In the genomic region with DNA sequence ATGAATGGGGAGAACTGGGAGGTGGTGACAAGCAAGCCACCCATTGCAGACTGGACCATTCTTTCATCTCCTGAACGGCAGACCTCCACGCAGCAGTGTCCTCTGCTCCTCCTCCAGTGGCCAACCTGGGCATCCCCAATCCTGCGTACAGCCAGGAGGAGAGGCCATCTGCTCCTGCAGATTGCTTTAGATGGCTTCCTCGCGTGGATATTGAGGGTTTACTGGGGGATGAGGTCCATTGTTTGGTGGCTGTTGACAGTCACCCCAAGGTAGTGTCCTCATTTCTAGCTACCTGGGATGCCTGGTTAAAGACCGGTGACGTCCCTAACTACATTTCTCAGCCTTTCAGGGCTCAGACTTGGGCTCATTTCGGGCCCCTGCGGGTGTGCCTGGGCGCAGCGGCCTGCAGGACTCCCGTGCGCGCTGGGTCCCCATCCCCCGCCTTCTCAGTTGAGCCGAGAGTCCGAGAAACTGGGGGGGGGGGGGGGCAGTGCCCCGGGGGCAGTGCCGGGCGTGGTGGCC, we compare ENCODE assay signal across 8 mouse cellular contexts. TPM values are rescaled to one million over a fixed set of nuclear protein-coding genes. Genes with fewer than 3 reads are reported as not detected.
DNase-seq lines count a peak whose midpoint lies in the region; ATAC-seq and TF ChIP-seq lines count a peak whose summit lies in the region.

No protein-coding gene starts in this region.

- no peaks in the 10 kb centered on the region for H3K36me3 ChIP-seq in hindbrain, embryonic 14.5 days (replicated peaks; ENCODE audit: control insufficient read depth, insufficient read depth)
- H3K36me3 ChIP-seq in midbrain, postnatal 0 days (ENCODE audit: insufficient read depth, low read length) = no peaks in the 10 kb centered on the region

- H3K9ac ChIP-seq in hindbrain, embryonic 14.5 days = peak overlapping the region; percentile 80
- H3K9ac ChIP-seq in midbrain, postnatal 0 days (replicated peaks; ENCODE audit: low read length, poor library complexity, severe bottlenecking) = peak overlapping the region; percentile 65

- H3K9me3 ChIP-seq in hindbrain, embryonic 14.5 days (ENCODE audit: control insufficient read depth, low read length) = no peaks in the 10 kb centered on the region
- H3K9me3 ChIP-seq in midbrain, postnatal 0 days (ENCODE audit: low read length) = no peaks in the 10 kb centered on the region

- peak in 1 of 2 experiments; percentile 29 for DNase-seq in layer of hippocampus, adult 2 months (ENCODE audit: low spot score in 2 of 2)
- no peak for DNase-seq in layer of hippocampus, adult 8-10 months (ENCODE audit: low spot score in 2 of 2)
- DNase-seq in cerebellum, postnatal 25 days = peak; percentile 78 to 80
- DNase-seq in hindbrain, embryonic 14.5 days (ENCODE audit: low spot score) = no peak
- DNase-seq in midbrain, postnatal 0 days (ENCODE audit: low spot score) = peak; percentile 26
- no peak for DNase-seq in adrenal gland, postnatal 36 days
- DNase-seq in layer of hippocampus, adult 9-10 months (ENCODE audit: low spot score) = no peak
- no peak for DNase-seq in kidney, postnatal 10 days

- H3K27ac ChIP-seq in layer of hippocampus, adult 2 months = peak overlapping the region; percentile 92
- no peak overlapping the region; the same call in 1 of the 2 replicates for H3K27ac ChIP-seq in hindbrain, embryonic 14.5 days
- H3K27ac ChIP-seq in midbrain, postnatal 0 days (ENCODE audit: low read depth, low read length) = peak overlapping the region; percentile 57

- H3K27me3 ChIP-seq in hindbrain, embryonic 14.5 days (ENCODE audit: control insufficient read depth, insufficient read depth, low read length) = no peaks in the 10 kb centered on the region
- H3K27me3 ChIP-seq in midbrain, postnatal 0 days (ENCODE audit: insufficient read depth, low read length) = no peaks in the 10 kb centered on the region

- H3K4me1 ChIP-seq in hindbrain, embryonic 14.5 days (replicated peaks; ENCODE audit: control insufficient read depth, insufficient read depth, low read length) = peaks cover 20% of the 10 kb centered on the region
- H3K4me1 ChIP-seq in midbrain, postnatal 0 days (ENCODE audit: insufficient read depth, low read length) = peaks cover 6% of the 10 kb centered on the region

- TF ChIP-seq CTCF in layer of hippocampus, adult 2 months (conservative IDR thresholded peaks at IDR 0.05) = no peak
- TF ChIP-seq CTCF in midbrain, postnatal 0 days (IDR thresholded peaks at IDR 0.05) = no peak

- peak; percentile 1; the same call in 1 of the 2 replicates for ATAC-seq in hindbrain, embryonic 14.5 days (ENCODE audit: low FRiP score)
- peak; percentile 36 for ATAC-seq in midbrain, postnatal 0 days (ENCODE audit: low FRiP score)

- WGBS in hindbrain, embryonic 14.5 days = 4% methylated on average over 20 of the region's 20 CpGs
- WGBS in midbrain, postnatal 0 days = 4% methylated on average over 17 of the region's 20 CpGs

- H3K4me2 ChIP-seq in hindbrain, embryonic 14.5 days (replicated peaks) = peak overlapping the region; percentile 97
- H3K4me2 ChIP-seq in midbrain, postnatal 0 days (ENCODE audit: low read depth, low read length, poor library complexity, severe bottlenecking) = peak overlapping the region; percentile 70

- H3K4me3 ChIP-seq in layer of hippocampus, adult 2 months = peak overlapping the region; percentile 87
- H3K4me3 ChIP-seq in hindbrain, embryonic 14.5 days (replicated peaks; ENCODE audit: low read length) = peak overlapping the region; percentile 73
- peak overlapping the region; percentile 78 for H3K4me3 ChIP-seq in midbrain, postnatal 0 days (ENCODE audit: low read depth, low read length)

RNA-seq across cellular contexts. Expression of gene Fads3, which starts 0.4 kb away (rescaled TPM):
- total RNA-seq in layer of hippocampus, adult 2 months (2021) = 10 to 100 TPM; 25.0 to 25.6 TPM
- total RNA-seq in layer of hippocampus, adult 8-10 months (2022) = 10 to 100 TPM; 23.6 to 33.3 (median 25.8) TPM
- 24.7 and 25.7 TPM in 2 replicates for polyA plus RNA-seq in hindbrain, embryonic 14.5 days (2014; fragmentation: Nextera tagmentation; extraction: Ambion mirVana)
- 74.6 and 92.8 TPM in 2 replicates for total RNA-seq in midbrain, postnatal 0 days (2014; rRNA removed)
- 38.8 and 39.2 TPM in 2 replicates for polyA plus RNA-seq in midbrain, postnatal 0 days (2015; fragmentation: Nextera tagmentation; extraction: Ambion mirVana)
- total RNA-seq in adrenal gland, postnatal 36 days (2021) = 10 to 100 TPM in 1 of 2 experiments, 1 to 10 TPM in 1; 9.4 to 23.4 TPM

RNA-seq across cellular contexts. Expression of gene Rab3il1, which starts 39.5 kb away (rescaled TPM):
- total RNA-seq in layer of hippocampus, adult 2 months (2021) = 10 to 100 TPM in 1 of 2 experiments, 1 to 10 TPM in 1; 9.7 to 10.4 TPM
- total RNA-seq in layer of hippocampus, adult 8-10 months (2022) = 10 to 100 TPM in 3 of 4 experiments, 1 to 10 TPM in 1; 9.4 to 20.4 (median 14.0) TPM
- polyA plus RNA-seq in hindbrain, embryonic 14.5 days (2014; fragmentation: Nextera tagmentation; extraction: Ambion mirVana) = 19.3 and 23.8 TPM in 2 replicates
- 20.6 and 23.3 TPM in 2 replicates for total RNA-seq in midbrain, postnatal 0 days (2014; rRNA removed)
- 21.7 and 23.5 TPM in 2 replicates for polyA plus RNA-seq in midbrain, postnatal 0 days (2015; fragmentation: Nextera tagmentation; extraction: Ambion mirVana)
- total RNA-seq in adrenal gland, postnatal 36 days (2021) = 1 to 10 TPM; 5.6 to 6.6 TPM

RNA-seq across cellular contexts. Expression of gene Best1, which starts 39.5 kb away (rescaled TPM):
- 1 to 10 TPM; 1.2 to 1.5 TPM for total RNA-seq in layer of hippocampus, adult 2 months (2021)
- 1 to 10 TPM in 2 of 4 experiments, under 1 TPM in 2; 0.76 to 2.1 (median 1.1) TPM for total RNA-seq in layer of hippocampus, adult 8-10 months (2022)
- 2.3 and 2.6 TPM in 2 replicates for polyA plus RNA-seq in hindbrain, embryonic 14.5 days (2014; fragmentation: Nextera tagmentation; extraction: Ambion mirVana)
- total RNA-seq in midbrain, postnatal 0 days (2014; rRNA removed) = 2.5 and 4.1 TPM in 2 replicates
- 2.9 and 3.5 TPM in 2 replicates for polyA plus RNA-seq in midbrain, postnatal 0 days (2015; fragmentation: Nextera tagmentation; extraction: Ambion mirVana)
- under 1 TPM; 0.16 to 0.36 TPM for total RNA-seq in adrenal gland, postnatal 36 days (2021)

Comparison
In these comparisons a context has a peak if more than half of its experiments do, and no peak if none do; other contexts are left out.
1. DNase-seq: peak in cerebellum, postnatal 25 days (2 of 2) and midbrain, postnatal 0 days (single experiment); none in layer of hippocampus, adult 8-10 months (0 of 2), hindbrain, embryonic 14.5 days (single experiment), adrenal gland, postnatal 36 days (0 of 2), layer of hippocampus, adult 9-10 months (single experiment) and kidney, postnatal 10 days (single experiment).
2. Peak in every context shown above with its lines, with median percentiles within 50 percentile points of each other: H3K4me3 ChIP-seq.